Mouse (Mus musculus) liver, adult 2 months (tissue): Measurements from ENCODE around the gene Hoxa5.

Experiments used
- CTCF ChIP-seq: fragments of 200-500 bp; IDR thresholded peaks from 2 replicates; pipeline ENCODE4 v1.5.1; 2011; ENCODE audit warnings: low read depth, low read length, control low read depth
- POLR2A ChIP-seq: fragments of 200-500 bp; IDR thresholded peaks from 2 replicates; pipeline ENCODE4 v1.6.1; 2011; ENCODE audit warnings: low read length, control low read depth; ENCODE audit not compliant: insufficient read depth; ENCODE audit errors: extremely low read depth

GRCm38 (mm10) chr6:52157466-52158275 lies 46.7 kb downstream of the Hoxa5 start:
- TF ChIP-seq CTCF (no peak), POLR2A (no peak)
